Mouse (Mus musculus) left cerebral cortex, adult 18-20 months (tissue): ENCODE measurements at regions not wholly inside any gene's neighbourhood (a gene's known extent, or its start where the extent isn't known, plus 50 kb on each side); places are given as distances from the start of the nearest gene placed in this dataset.

ENCODE experiments used
- DNase-seq, 2 experiments: peaks; one replicate each; pipeline ENCODE4 v3.0.0; 2021 to 2022; ENCODE audit warnings: low spot score in 2 of 2, mixed read lengths in 1 of 2

- no peak for DNase-seq
Observed at GRCm38 (mm10) chr5:149908376-149909078, 109.9 kb upstream of the Rxfp2 start.

- DNase-seq, result no peak
Observed at GRCm38 (mm10) chr5:149909108-149909739, 109.3 kb upstream of the Rxfp2 start.

- DNase-seq, result no peak
Observed at GRCm38 (mm10) chr5:149909971-149910370, 108.5 kb upstream of the Rxfp2 start.

GRCm38 (mm10) chr5:149911968-149912367 is 106.5 kb upstream of the Rxfp2 start:
- no peak for DNase-seq

- DNase-seq, result no peak
Observed at GRCm38 (mm10) chr5:149915761-149916160, 102.7 kb upstream of the Rxfp2 start.

- DNase-seq, result peak in 1 of 2 experiments; percentile 5
Observed at GRCm38 (mm10) chr5:149917374-149917773, 101.1 kb upstream of the Rxfp2 start.

DNA sequence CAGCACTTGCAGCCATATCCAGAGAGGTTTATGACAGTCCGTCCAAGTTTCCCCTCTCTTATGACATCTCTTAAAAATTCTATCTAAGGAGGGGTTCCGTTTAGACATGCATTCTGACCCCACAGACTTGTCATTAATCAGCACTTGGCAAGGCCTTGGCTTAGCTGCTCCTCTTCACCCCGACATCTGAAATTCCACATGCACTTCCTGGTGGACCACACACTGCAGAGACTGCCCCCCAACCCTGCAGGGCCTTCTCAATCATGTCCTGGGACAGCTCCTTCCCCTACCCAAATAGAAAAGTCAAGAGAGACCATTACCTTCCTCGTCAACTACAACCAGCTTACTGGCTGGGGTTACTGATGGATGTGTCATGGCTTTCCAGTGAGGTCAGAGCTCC is 99.4 kb upstream of the Rxfp2 start:
- DNase-seq, result no peak

DNA sequence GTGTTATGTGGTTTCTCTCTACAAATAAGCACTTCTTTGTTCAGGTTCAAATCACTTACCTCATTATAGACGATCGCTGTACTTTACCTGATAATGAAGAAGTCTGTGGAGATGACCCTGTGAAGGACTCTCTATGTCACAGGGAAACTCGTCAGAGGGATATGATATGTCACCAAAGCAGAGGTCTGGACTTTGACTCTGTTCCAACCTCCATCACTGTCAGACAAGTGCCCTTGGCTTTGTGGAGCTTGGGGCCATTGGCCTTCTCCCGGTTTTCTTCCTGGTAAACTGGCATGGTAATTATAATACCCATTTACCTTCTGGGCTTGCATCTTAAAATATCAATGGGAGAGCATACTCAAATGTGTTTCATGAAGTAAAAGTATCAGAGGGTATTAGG is 98.1 kb upstream of the Rxfp2 start:
- no peak for DNase-seq

DNA sequence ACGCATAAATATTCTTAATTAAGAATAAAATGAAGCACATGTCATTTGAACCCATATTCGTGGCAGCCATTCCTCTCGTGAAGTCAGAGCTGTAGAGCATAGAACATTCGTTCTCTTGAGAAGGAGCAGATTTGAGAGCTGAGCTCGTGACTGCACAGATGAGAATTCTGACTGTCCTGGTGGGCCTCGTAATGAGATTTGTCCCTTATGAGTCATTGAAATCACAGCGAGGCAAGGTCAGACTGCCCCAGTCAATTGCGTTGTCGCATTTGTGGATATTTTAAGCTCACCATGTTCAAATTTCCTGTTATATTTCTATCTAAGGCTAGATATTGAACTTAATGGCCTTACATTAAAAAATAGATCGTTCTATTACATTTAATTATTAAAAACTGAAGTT is 94.0 kb upstream of the Rxfp2 start:
- DNase-seq, result no peak

- DNase-seq, result peak; percentile 15 to 17
Observed at GRCm38 (mm10) chr5:149926786-149927185, 91.7 kb upstream of the Rxfp2 start.

GRCm38 (mm10) chr5:149931574-149932161 is 86.8 kb upstream of the Rxfp2 start:
- DNase-seq, result no peak

GRCm38 (mm10) chr5:149932220-149932619 is 86.3 kb upstream of the Rxfp2 start:
- no peak for DNase-seq

- DNase-seq, result no peak
Observed at GRCm38 (mm10) chr5:149945651-149946050, 72.8 kb upstream of the Rxfp2 start.

DNA sequence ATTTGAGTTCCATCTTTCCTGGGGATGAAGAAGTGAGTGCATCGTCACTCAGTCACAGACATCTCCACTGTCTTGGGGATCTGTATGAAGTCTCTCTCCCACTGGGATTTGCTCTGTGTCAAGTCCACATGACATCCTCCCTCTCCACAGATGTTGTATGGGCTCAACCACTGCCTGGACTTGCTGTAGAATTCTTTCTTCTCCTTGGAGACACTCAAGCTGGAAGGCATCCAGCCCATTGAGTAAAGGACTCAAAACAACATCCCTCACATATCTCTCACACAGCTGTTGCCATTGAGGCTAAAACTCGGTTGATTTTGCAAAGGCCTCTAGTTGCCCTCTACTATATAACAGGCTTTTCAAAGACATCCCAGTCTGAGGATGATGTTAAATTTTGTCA is 71.0 kb upstream of the Rxfp2 start:
- DNase-seq, result no peak

DNA sequence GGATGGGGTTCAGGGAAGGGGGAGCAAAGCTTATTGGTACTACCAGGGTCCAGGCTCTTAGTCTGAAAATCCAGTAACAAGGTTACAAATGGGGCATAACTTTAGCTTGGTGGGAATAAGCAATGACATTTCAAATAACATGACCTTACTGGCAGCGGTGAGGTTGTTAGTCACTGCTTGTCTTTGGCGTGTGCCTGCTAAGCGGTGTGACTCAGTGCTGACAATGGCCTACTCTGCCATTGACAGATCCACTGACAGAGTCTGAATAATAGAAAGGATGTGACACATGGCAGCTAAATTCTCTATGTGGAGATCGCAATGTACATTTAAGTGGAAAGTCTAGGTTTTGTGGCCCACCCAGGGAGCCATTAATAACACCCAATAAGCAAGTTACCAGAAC is 61.5 kb upstream of the Rxfp2 start:
- no peak for DNase-seq

GRCm38 (mm10) chr5:149961178-149961577 is 57.3 kb upstream of the Rxfp2 start:
- no peak for DNase-seq

GRCm38 (mm10) chr5:149964748-149965147 is 53.7 kb upstream of the Rxfp2 start:
- peak in 1 of 2 experiments; percentile 35 for DNase-seq
